Mouse (Mus musculus): ENCODE data around the gene Prcp. TPM values are rescaled to one million over a fixed set of nuclear protein-coding genes. Genes with fewer than 3 reads are reported as not detected.
"Not testable (repeated sequence)": the region's sequence is repeated elsewhere in the genome, so short reads cannot be mapped to it uniquely, and the experiment has no call there.

Gene Prcp
- polyA plus RNA-seq, 1 experiment from 2014 or later: 24.3 TPM

DNA sequence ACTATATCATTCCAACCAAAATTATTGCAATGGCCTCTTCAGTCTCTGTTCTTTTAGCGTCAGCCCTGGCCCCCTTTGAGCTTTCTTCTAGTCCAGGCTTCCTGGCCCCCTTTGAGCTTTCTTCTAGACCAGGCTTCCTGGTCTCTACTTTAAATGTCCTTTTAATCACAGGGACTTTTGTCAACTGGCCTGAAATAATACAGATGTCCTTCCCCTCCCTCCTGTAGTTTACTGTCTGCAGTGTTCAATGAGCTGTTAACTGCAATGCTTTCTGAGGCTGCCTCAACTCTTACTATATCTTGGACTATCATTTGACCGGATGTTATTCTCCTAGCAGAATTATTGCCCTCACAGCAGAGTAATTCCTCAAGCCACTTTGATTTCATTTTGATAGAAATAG lies 77.9 kb downstream of the Prcp start:
- Histone ChIP-seq H3K4me3 (replicated peaks; ENCODE audit: low read length) (no peak overlapping the region), H3K9me3 (replicated peaks; ENCODE audit: control insufficient read depth, low read length) (no peaks in the 10 kb centered on the region), H3K9ac (ENCODE audit: low read length) (no peak overlapping the region), H3K36me3 (ENCODE audit: control insufficient read depth, insufficient read depth, low read length) (no peaks in the 10 kb centered on the region), H3K4me2 (ENCODE audit: low read depth, low read length) (no peak overlapping the region), H3K27ac (ENCODE audit: low read length) (no peak overlapping the region), H3K4me1 (ENCODE audit: control insufficient read depth, insufficient read depth, low read length) (no peaks in the 10 kb centered on the region), H3K27me3 (ENCODE audit: control insufficient read depth, insufficient read depth, low read length) (no peaks in the 10 kb centered on the region)
- 64% methylated on average over 2 of the region's 2 CpGs for WGBS
- ATAC-seq (ENCODE audit: insufficient read depth, low FRiP score): no peak

- WGBS: 57% methylated on average over 3 of the region's 3 CpGs
- no peak overlapping the region for H3K9ac ChIP-seq (ENCODE audit: low read length)
- no peaks in the 10 kb centered on the region for H3K36me3 ChIP-seq (ENCODE audit: control insufficient read depth, insufficient read depth, low read length)
- no peak overlapping the region for H3K27ac ChIP-seq (ENCODE audit: low read length)
- ATAC-seq (ENCODE audit: insufficient read depth, low FRiP score): no peak
- no peaks in the 10 kb centered on the region for H3K9me3 ChIP-seq (replicated peaks; ENCODE audit: control insufficient read depth, low read length)
- H3K4me3 ChIP-seq (replicated peaks; ENCODE audit: low read length): no peak overlapping the region
- H3K27me3 ChIP-seq (ENCODE audit: control insufficient read depth, insufficient read depth, low read length): no peaks in the 10 kb centered on the region
- no peaks in the 10 kb centered on the region for H3K4me1 ChIP-seq (ENCODE audit: control insufficient read depth, insufficient read depth, low read length)
- H3K4me2 ChIP-seq (ENCODE audit: low read depth, low read length): no peak overlapping the region
Measured at GRCm38 (mm10) chr7:92959758-92960157, 85.5 kb downstream of the Prcp start.

DNA sequence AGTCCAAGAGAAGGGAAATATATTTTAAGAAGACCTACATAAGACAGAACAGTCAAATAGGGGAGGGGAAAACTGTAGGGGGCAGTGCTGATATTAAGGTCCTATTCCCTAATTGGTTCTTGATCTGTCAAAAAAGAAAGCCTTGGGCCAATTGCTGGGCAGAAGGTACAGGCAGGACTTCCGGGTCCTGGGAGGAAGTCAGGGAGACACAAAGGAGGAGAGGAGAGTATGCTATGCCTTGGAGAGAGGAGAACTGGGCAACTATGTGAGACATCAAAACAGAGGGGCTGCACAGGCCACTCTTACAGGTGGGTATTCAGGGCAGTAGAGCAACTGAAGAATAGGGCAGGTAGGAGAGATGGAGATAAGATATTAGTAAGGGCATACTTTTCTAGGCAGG lies 87.6 kb downstream of the Prcp start:
- no peaks in the 10 kb centered on the region for H3K4me1 ChIP-seq (ENCODE audit: control insufficient read depth, insufficient read depth, low read length)

GRCm38 (mm10) chr7:92964754-92965501 lies 90.7 kb downstream of the Prcp start:
- Histone ChIP-seq H3K36me3 (ENCODE audit: control insufficient read depth, insufficient read depth, low read length) (no peaks in the 10 kb centered on the region), H3K27ac (ENCODE audit: low read length) (no peak overlapping the region), H3K4me3 (replicated peaks; ENCODE audit: low read length) (no peak overlapping the region), H3K9me3 (replicated peaks; ENCODE audit: control insufficient read depth, low read length) (no peaks in the 10 kb centered on the region), H3K9ac (ENCODE audit: low read length) (no peak overlapping the region), H3K27me3 (ENCODE audit: control insufficient read depth, insufficient read depth, low read length) (no peaks in the 10 kb centered on the region), H3K4me1 (ENCODE audit: control insufficient read depth, insufficient read depth, low read length) (no peaks in the 10 kb centered on the region), H3K4me2 (ENCODE audit: low read depth, low read length) (no peak overlapping the region)
- WGBS: 66% methylated on average over 3 of the region's 3 CpGs
- no peak for ATAC-seq (ENCODE audit: insufficient read depth, low FRiP score)

More for the DNA sequence above, 87.6 kb downstream of the Prcp start:
- 50% methylated on average over 1 of the region's 1 CpGs for WGBS
- no peak for ATAC-seq (ENCODE audit: insufficient read depth, low FRiP score)
- H3K4me3 ChIP-seq (replicated peaks; ENCODE audit: low read length): no peak overlapping the region
- no peaks in the 10 kb centered on the region for H3K27me3 ChIP-seq (ENCODE audit: control insufficient read depth, insufficient read depth, low read length)
- H3K27ac ChIP-seq (ENCODE audit: low read length): no peak overlapping the region
- H3K4me2 ChIP-seq (ENCODE audit: low read depth, low read length): no peak overlapping the region
- no peaks in the 10 kb centered on the region for H3K9me3 ChIP-seq (replicated peaks; ENCODE audit: control insufficient read depth, low read length)
- H3K36me3 ChIP-seq (ENCODE audit: control insufficient read depth, insufficient read depth, low read length): no peaks in the 10 kb centered on the region
- H3K9ac ChIP-seq (ENCODE audit: low read length): no peak overlapping the region

GRCm38 (mm10) chr7:92967381-92968127 lies 93.3 kb downstream of the Prcp start:
- no peak overlapping the region for H3K4me3 ChIP-seq (replicated peaks; ENCODE audit: low read length)
- no peaks in the 10 kb centered on the region for H3K4me1 ChIP-seq (ENCODE audit: control insufficient read depth, insufficient read depth, low read length)
- no peak overlapping the region for H3K27ac ChIP-seq (ENCODE audit: low read length)
- no peak overlapping the region for H3K9ac ChIP-seq (ENCODE audit: low read length)
- H3K27me3 ChIP-seq (ENCODE audit: control insufficient read depth, insufficient read depth, low read length): no peaks in the 10 kb centered on the region
- WGBS: 69% methylated on average over 10 of the region's 10 CpGs
- H3K9me3 ChIP-seq (replicated peaks; ENCODE audit: control insufficient read depth, low read length): no peaks in the 10 kb centered on the region
- no peak for ATAC-seq (ENCODE audit: insufficient read depth, low FRiP score)
- H3K36me3 ChIP-seq (ENCODE audit: control insufficient read depth, insufficient read depth, low read length): no peaks in the 10 kb centered on the region
- no peak overlapping the region for H3K4me2 ChIP-seq (ENCODE audit: low read depth, low read length)

DNA sequence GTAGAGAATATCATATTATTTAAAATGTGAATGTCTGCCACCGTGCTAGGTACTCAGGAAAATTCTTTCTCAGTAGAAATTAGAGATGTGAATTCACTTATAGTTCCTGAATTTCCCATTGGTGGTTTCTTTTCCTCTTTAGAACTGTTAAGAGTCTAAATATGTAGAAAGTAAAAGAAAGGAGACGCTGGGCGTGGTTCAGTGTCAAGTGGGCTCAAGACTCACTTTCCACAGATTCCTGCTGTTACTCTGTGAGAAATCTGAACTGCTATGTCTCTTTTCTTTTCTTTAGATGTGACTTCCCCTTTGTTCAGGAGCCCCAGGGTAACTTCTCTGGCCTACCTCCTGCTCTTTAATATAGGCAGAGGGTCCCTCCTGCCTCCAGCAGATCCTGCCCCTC lies 103.2 kb downstream of the Prcp start:
- H3K4me2 ChIP-seq (ENCODE audit: low read depth, low read length): no peak overlapping the region
- H3K27ac ChIP-seq (ENCODE audit: low read length): no peak overlapping the region
- no peak for ATAC-seq (ENCODE audit: insufficient read depth, low FRiP score)
- no peaks in the 10 kb centered on the region for H3K4me1 ChIP-seq (ENCODE audit: control insufficient read depth, insufficient read depth, low read length)
- no peaks in the 10 kb centered on the region for H3K9me3 ChIP-seq (replicated peaks; ENCODE audit: control insufficient read depth, low read length)
- no peak overlapping the region for H3K9ac ChIP-seq (ENCODE audit: low read length)
- no peaks in the 10 kb centered on the region for H3K27me3 ChIP-seq (ENCODE audit: control insufficient read depth, insufficient read depth, low read length)
- 86% methylated on average over 3 of the region's 3 CpGs for WGBS
- no peak overlapping the region for H3K4me3 ChIP-seq (replicated peaks; ENCODE audit: low read length)
- no peaks in the 10 kb centered on the region for H3K36me3 ChIP-seq (ENCODE audit: control insufficient read depth, insufficient read depth, low read length)

- H3K4me3 ChIP-seq (replicated peaks; ENCODE audit: low read length): no peak overlapping the region
- no peak overlapping the region for H3K27ac ChIP-seq (ENCODE audit: low read length)
- no peaks in the 10 kb centered on the region for H3K9me3 ChIP-seq (replicated peaks; ENCODE audit: control insufficient read depth, low read length)
- 37% methylated on average over 4 of the region's 4 CpGs for WGBS
- no peaks in the 10 kb centered on the region for H3K4me1 ChIP-seq (ENCODE audit: control insufficient read depth, insufficient read depth, low read length)
- no peak overlapping the region for H3K4me2 ChIP-seq (ENCODE audit: low read depth, low read length)
- ATAC-seq (ENCODE audit: insufficient read depth, low FRiP score): no peak
- H3K27me3 ChIP-seq (ENCODE audit: control insufficient read depth, insufficient read depth, low read length): no peaks in the 10 kb centered on the region
- no peak overlapping the region for H3K9ac ChIP-seq (ENCODE audit: low read length)
- H3K36me3 ChIP-seq (ENCODE audit: control insufficient read depth, insufficient read depth, low read length): no peaks in the 10 kb centered on the region
Measured at GRCm38 (mm10) chr7:92978225-92978624, 104.0 kb downstream of the Prcp start.

DNA sequence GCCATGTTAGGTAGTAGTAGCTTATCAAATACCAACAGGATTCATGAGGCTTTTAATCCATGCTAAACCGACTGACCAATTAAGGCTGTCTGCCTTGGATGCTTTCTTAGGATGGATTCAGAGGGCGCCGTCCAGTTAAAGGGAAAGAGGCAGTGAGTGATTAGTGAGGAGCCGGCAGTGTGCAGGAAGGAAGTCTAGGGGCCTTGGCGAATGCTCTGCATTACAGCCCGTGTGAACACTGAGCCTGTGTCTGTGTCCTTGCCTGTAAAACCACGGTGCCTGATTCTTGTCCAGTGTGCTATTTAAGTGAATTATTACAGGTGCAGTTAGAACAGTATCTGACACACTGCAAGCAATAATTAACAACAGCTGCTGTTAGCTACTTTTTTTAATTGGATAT lies 104.5 kb downstream of the Prcp start:
- not testable (repeated sequence) for H3K27ac ChIP-seq (ENCODE audit: low read length); ATAC-seq (ENCODE audit: insufficient read depth, low FRiP score); H3K4me2 ChIP-seq (ENCODE audit: low read depth, low read length); H3K36me3 ChIP-seq (ENCODE audit: control insufficient read depth, insufficient read depth, low read length); H3K9me3 ChIP-seq (replicated peaks; ENCODE audit: control insufficient read depth, low read length); H3K4me3 ChIP-seq (replicated peaks; ENCODE audit: low read length); H3K27me3 ChIP-seq (ENCODE audit: control insufficient read depth, insufficient read depth, low read length); H3K9ac ChIP-seq (ENCODE audit: low read length); H3K4me1 ChIP-seq (ENCODE audit: control insufficient read depth, insufficient read depth, low read length)
- WGBS: 34% methylated on average over 7 of the region's 7 CpGs

GRCm38 (mm10) chr7:92980741-92981140 lies 106.5 kb downstream of the Prcp start:
- WGBS: 21% methylated on average over 2 of the region's 2 CpGs
- Histone ChIP-seq H3K27me3 (ENCODE audit: control insufficient read depth, insufficient read depth, low read length) (no peaks in the 10 kb centered on the region), H3K9ac (ENCODE audit: low read length) (no peak overlapping the region), H3K9me3 (replicated peaks; ENCODE audit: control insufficient read depth, low read length) (no peaks in the 10 kb centered on the region), H3K27ac (ENCODE audit: low read length) (no peak overlapping the region), H3K4me1 (ENCODE audit: control insufficient read depth, insufficient read depth, low read length) (no peaks in the 10 kb centered on the region), H3K4me2 (ENCODE audit: low read depth, low read length) (no peak overlapping the region), H3K4me3 (replicated peaks; ENCODE audit: low read length) (no peak overlapping the region), H3K36me3 (ENCODE audit: control insufficient read depth, insufficient read depth, low read length) (no peaks in the 10 kb centered on the region)
- ATAC-seq (ENCODE audit: insufficient read depth, low FRiP score): no peak

All from stomach, embryonic 16.5 days (tissue).